Mouse (Mus musculus): Measurements from ENCODE around the gene Ccnh.
"Not testable (repeated sequence)": the region's sequence is repeated elsewhere in the genome, so short reads cannot be mapped to it uniquely, and the experiment has no call there.

- not testable (repeated sequence) for TF ChIP-seq GATA1, TAL1 (IDR thresholded peaks at IDR 0.05; ENCODE audit: low read length)
These were observed 45.8 kb upstream of the Ccnh start for GRCm38 (mm10) chr13:85143361-85143760.
